In the genomic region with DNA sequence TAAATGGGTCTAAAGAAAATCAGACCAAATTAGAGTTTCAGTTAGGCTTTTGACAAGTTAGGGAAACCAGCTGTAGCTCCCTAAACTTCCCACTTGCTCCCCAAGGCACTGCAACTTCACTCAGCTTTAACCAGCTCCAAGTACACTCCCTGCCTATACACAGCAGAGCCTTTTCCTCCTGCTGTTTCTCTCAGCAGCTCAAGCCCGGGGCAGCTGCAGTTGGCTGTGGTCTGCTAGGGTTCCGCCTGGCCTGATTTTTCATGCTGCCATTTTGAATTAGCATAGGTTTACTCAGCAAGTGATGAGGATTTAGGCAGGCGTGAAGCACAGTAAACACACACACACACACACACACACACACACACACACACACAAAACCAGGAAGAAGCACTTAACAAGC, we compare ENCODE assay signal across 8 mouse cellular contexts. TPM values are rescaled to one million over a fixed set of nuclear protein-coding genes. Genes with fewer than 3 reads are reported as not detected.
DNase-seq lines count a peak whose midpoint lies in the region; ATAC-seq lines count a peak whose summit lies in the region.
"Had no signal": no experiment of that assay in that cellular context is flagged by ENCODE, and none has a peak within 500 bp of the region (broad histone marks: within the 10 kb centered on the region; RNA-seq: fewer than 3 reads in every experiment).

No protein-coding gene starts in this region.

- peak; percentile 39 for DNase-seq in testis, postnatal 10 days (ENCODE audit: low spot score)
- no peak for DNase-seq in testis, postnatal 14 days (ENCODE audit: low spot score)
- no peak for DNase-seq in limb, embryonic 10.5 days (ENCODE audit: low spot score)
- peak; percentile 43 for DNase-seq in right cerebral cortex, postnatal 25 days
- DNase-seq in thymus, postnatal 14 days = no peak
- no peak for DNase-seq in thymus, postnatal 4 days

- no peaks in the 10 kb centered on the region for H3K9me3 ChIP-seq in limb, embryonic 10.5 days (replicated peaks)

- ATAC-seq in erythroid progenitor cell, adult 5-6 weeks (replicated peaks; ENCODE audit: low FRiP score, poor library complexity, severe bottlenecking) = 0 out of 2 replicates have a peak, but pooled peaks have one; percentile 19

- H3K27me3 ChIP-seq in limb, embryonic 10.5 days (ENCODE audit: low read depth, poor library complexity, severe bottlenecking) = peaks cover 47% of the 10 kb centered on the region

- H3K4me1 ChIP-seq in limb, embryonic 10.5 days = peaks cover 32% of the 10 kb centered on the region

- no peaks in the 10 kb centered on the region for H3K36me3 ChIP-seq in limb, embryonic 10.5 days

- no peak overlapping the region for H3K27ac ChIP-seq in limb, embryonic 10.5 days
- H3K27ac ChIP-seq: kidney, postnatal 0 days had no signal

- H3K4me3 ChIP-seq in limb, embryonic 10.5 days = peak overlapping the region; percentile 56; the same call in 1 of the 2 replicates

- WGBS in limb, embryonic 10.5 days = 41% methylated on average over 3 of the region's 3 CpGs

RNA-seq across cellular contexts. Expression of gene Scrn1, which starts 1.3 kb away (rescaled TPM):
- total RNA-seq in erythroid progenitor cell, adult 5-6 weeks (2015; ENCODE audit: low replicate concordance) = not detected in 2 replicates
- total RNA-seq in erythroid progenitor cell, adult 5-6 weeks (2017; ENCODE audit: low replicate concordance) = not detected in 2 replicates
- 2.6 and 7.8 TPM in 2 replicates for polyA plus RNA-seq in limb, embryonic 10.5 days (2016; fragmentation: Nextera tagmentation; extraction: Ambion mirVana)

RNA-seq across cellular contexts. Expression of gene Plekha8, which starts 29.9 kb away (rescaled TPM):
- total RNA-seq in erythroid progenitor cell, adult 5-6 weeks (2015; ENCODE audit: low replicate concordance) = 1.4 and 1.7 TPM in 2 replicates
- 0.90 and 1.1 TPM in 2 replicates for total RNA-seq in erythroid progenitor cell, adult 5-6 weeks (2017; ENCODE audit: low replicate concordance)
- 17.1 and 21.8 TPM in 2 replicates for polyA plus RNA-seq in limb, embryonic 10.5 days (2016; fragmentation: Nextera tagmentation; extraction: Ambion mirVana)

RNA-seq across cellular contexts. Expression of gene Fkbp14, which starts 32.1 kb away (rescaled TPM):
- not detected in 2 replicates for total RNA-seq in erythroid progenitor cell, adult 5-6 weeks (2015; ENCODE audit: low replicate concordance)
- 0.64 and 3.4 TPM in 2 replicates for total RNA-seq in erythroid progenitor cell, adult 5-6 weeks (2017; ENCODE audit: low replicate concordance)
- 8.7 and 14.2 TPM in 2 replicates for polyA plus RNA-seq in limb, embryonic 10.5 days (2016; fragmentation: Nextera tagmentation; extraction: Ambion mirVana)

Comparison
In these comparisons a context has a peak if more than half of its experiments do, and no peak if none do; other contexts are left out.
1. DNase-seq: peak in testis, postnatal 10 days (single experiment) and right cerebral cortex, postnatal 25 days (single experiment); none in testis, postnatal 14 days (single experiment), limb, embryonic 10.5 days (single experiment), thymus, postnatal 14 days (single experiment) and thymus, postnatal 4 days (single experiment).